14 mouse cellular contexts compared by ENCODE assay signal in genomic region chr7:138672959-138673358, GRCm38 (mm10).
"Had no signal": no experiment of that assay in that cellular context is flagged by ENCODE, and none has a peak within 500 bp of the region (broad histone marks: within the 10 kb centered on the region; RNA-seq: fewer than 3 reads in every experiment).

No protein-coding gene starts in this region.

- H3K4me2 ChIP-seq: liver, embryonic 11.5 days; liver, embryonic 15.5 days; midbrain, embryonic 15.5 days; neural tube, embryonic 12.5 days had no signal

- H3K9ac ChIP-seq: liver, embryonic 15.5 days; midbrain, embryonic 15.5 days; neural tube, embryonic 12.5 days had no signal

- H3K4me3 ChIP-seq: left cerebral cortex, adult 2 months; limb, embryonic 10.5 days; liver, embryonic 15.5 days; midbrain, embryonic 15.5 days; neural tube, embryonic 12.5 days had no signal

- H3K9me3 ChIP-seq: limb, embryonic 10.5 days; liver, embryonic 15.5 days; midbrain, embryonic 15.5 days; neural tube, embryonic 12.5 days had no signal

- DNase-seq: kidney, adult 9 months; kidney, postnatal 36 days; lung, adult 2 months; lung, postnatal 36 days; thymus, postnatal 4 days had no signal

- H3K27me3 ChIP-seq: liver, embryonic 15.5 days; midbrain, embryonic 15.5 days; neural tube, embryonic 12.5 days had no signal

- ATAC-seq: lung, postnatal 0 days; midbrain, embryonic 15.5 days had no signal

- H3K27ac ChIP-seq: kidney, postnatal 0 days; left cerebral cortex, adult 2 months; limb, embryonic 10.5 days; liver, embryonic 15.5 days; midbrain, embryonic 15.5 days; neural tube, embryonic 12.5 days; stomach, postnatal 0 days had no signal

- H3K36me3 ChIP-seq: limb, embryonic 10.5 days; liver, embryonic 15.5 days; midbrain, embryonic 15.5 days; neural tube, embryonic 12.5 days had no signal

- H3K4me1 ChIP-seq: liver, embryonic 15.5 days had no signal
